Mouse (Mus musculus): ENCODE measurements around the gene Retsat.

GRCm38 (mm10) chr6:72627276-72627675 is 29.0 kb downstream of the Retsat start:
- TF ChIP-seq POLR2A (IDR thresholded peaks at IDR 0.05; ENCODE audit: control insufficient read depth, extremely low read depth, insufficient read depth, low read length, poor library complexity) (no peak), CTCF (IDR thresholded peaks at IDR 0.05; ENCODE audit: borderline replicate concordance, control insufficient read depth, extremely low read depth, insufficient read depth, low read length, poor library complexity) (no peak)

Measured in thymus, adult 2 months (tissue).